14 mouse cellular contexts compared by ENCODE assay signal in the genomic region with DNA sequence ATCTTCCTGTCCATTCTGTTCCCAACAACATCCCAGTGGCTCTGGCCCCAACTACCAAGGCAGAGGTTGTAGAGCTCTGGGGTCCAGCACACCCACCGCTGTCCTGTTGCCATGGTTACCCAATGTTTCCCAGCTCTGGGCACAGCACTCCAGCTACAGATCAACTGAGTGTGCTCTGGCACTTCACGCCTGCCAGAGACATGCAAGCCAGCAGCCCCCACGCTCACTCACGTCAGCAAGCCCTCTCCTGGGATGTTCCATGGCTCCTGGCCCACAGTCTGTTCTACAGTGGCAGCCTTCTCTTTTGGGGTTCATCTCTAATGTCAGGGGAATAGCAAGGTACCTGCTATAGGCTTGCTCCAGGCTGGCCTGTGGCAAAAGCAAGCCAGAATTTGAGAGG. TPM values are rescaled to one million over a fixed set of nuclear protein-coding genes. Genes with fewer than 3 reads are reported as not detected.
A peak's percentile ranks its signal among the peaks of the same experiment; 100 is the strongest.
DNase-seq lines count a peak whose midpoint lies in the region; ATAC-seq and TF ChIP-seq lines count a peak whose summit lies in the region.
"Had no signal": no experiment of that assay in that cellular context is flagged by ENCODE, and none has a peak within 500 bp of the region (broad histone marks: within the 10 kb centered on the region; RNA-seq: fewer than 3 reads in every experiment).

No protein-coding gene starts in this region.

- no peak overlapping the region for H3K4me2 ChIP-seq in intestine, embryonic 16.5 days (ENCODE audit: low read depth, low read length)
- H3K4me2 ChIP-seq: forebrain, embryonic 15.5 days; hindbrain, embryonic 15.5 days; liver, embryonic 13.5 days; neural tube, embryonic 13.5 days had no signal

- peaks cover 4% of the 10 kb centered on the region for H3K36me3 ChIP-seq in intestine, embryonic 16.5 days (ENCODE audit: control insufficient read depth, insufficient read depth, low read length)
- H3K36me3 ChIP-seq: forebrain, embryonic 15.5 days; hindbrain, embryonic 15.5 days had no signal

- intact Hi-C loops in gastrocnemius, adult 2 months (cut with DNase I) = no loop called here

- no peak for TF ChIP-seq CTCF in gastrocnemius, adult 2 months (IDR thresholded peaks at IDR 0.05)

- 84% methylated on average over 4 of the region's 4 CpGs for WGBS in intestine, embryonic 16.5 days

- peak overlapping the region; percentile 77 for H3K27ac ChIP-seq in gastrocnemius, adult 2 months
- H3K27ac ChIP-seq in intestine, embryonic 16.5 days (ENCODE audit: low read length) = no peak overlapping the region
- H3K27ac ChIP-seq: forebrain, embryonic 15.5 days; hindbrain, embryonic 15.5 days; liver, embryonic 13.5 days; neural tube, embryonic 13.5 days had no signal

- H3K9ac ChIP-seq in intestine, embryonic 16.5 days (ENCODE audit: low read depth, low read length) = no peak overlapping the region
- H3K9ac ChIP-seq: forebrain, embryonic 15.5 days; hindbrain, embryonic 15.5 days; liver, embryonic 13.5 days; neural tube, embryonic 13.5 days had no signal

- H3K4me3 ChIP-seq in gastrocnemius, adult 2 months = no peak overlapping the region
- no peak overlapping the region for H3K4me3 ChIP-seq in intestine, embryonic 16.5 days (ENCODE audit: low read length)
- H3K4me3 ChIP-seq: forebrain, embryonic 15.5 days; hindbrain, embryonic 15.5 days; liver, embryonic 13.5 days; neural tube, embryonic 13.5 days had no signal

- H3K4me1 ChIP-seq in intestine, embryonic 16.5 days (ENCODE audit: control insufficient read depth, insufficient read depth, low read length) = peaks cover 20% of the 10 kb centered on the region
- H3K4me1 ChIP-seq: forebrain, embryonic 15.5 days had no signal

- no peaks in the 10 kb centered on the region for H3K9me3 ChIP-seq in intestine, embryonic 16.5 days (ENCODE audit: control insufficient read depth, low read length)
- H3K9me3 ChIP-seq: forebrain, embryonic 15.5 days; hindbrain, embryonic 15.5 days; neural tube, embryonic 13.5 days had no signal

- DNase-seq in gastrocnemius, adult 2 months = peak; percentile 64
- DNase-seq in gastrocnemius, postnatal 4 days (ENCODE audit: low spot score in 2 of 2) = no peak
- DNase-seq in urinary bladder, postnatal 14 days (ENCODE audit: low spot score) = peak; percentile 35
- no peak for DNase-seq in urinary bladder, adult 18-20 months (ENCODE audit: low spot score in 2 of 2)
- peak; percentile 78 to 79 for DNase-seq in layer of hippocampus, postnatal 36 days
- DNase-seq in embryo, embryonic 10.5 days (ENCODE audit: low spot score) = no peak
- no peak for DNase-seq in embryo, embryonic 10 days (ENCODE audit: low spot score)
- DNase-seq: embryo, embryonic 11 days; kidney, postnatal 14 days; liver, embryonic 13.5 days had no signal

- no peaks in the 10 kb centered on the region for H3K27me3 ChIP-seq in intestine, embryonic 16.5 days (replicated peaks; ENCODE audit: control insufficient read depth, insufficient read depth, low read length)
- H3K27me3 ChIP-seq: forebrain, embryonic 15.5 days; hindbrain, embryonic 15.5 days; liver, embryonic 13.5 days; neural tube, embryonic 13.5 days had no signal

- ATAC-seq in intestine, embryonic 16.5 days = no peak
- ATAC-seq: forebrain, embryonic 15.5 days had no signal

RNA-seq across cellular contexts. Expression of a gene that starts 13.5 kb away (rescaled TPM):
- 1 to 10 TPM; 6.7 to 8.5 TPM for total RNA-seq in gastrocnemius, adult 2 months (2021)
- total RNA-seq in gastrocnemius, postnatal 4 days (2021) = 1 to 10 TPM; 8.1 to 10.0 TPM
- total RNA-seq in layer of hippocampus, postnatal 36 days (2021) = 10 to 100 TPM; 57.4 to 59.0 TPM
- polyA plus RNA-seq in intestine, embryonic 16.5 days (2015; fragmentation: Nextera tagmentation; extraction: Ambion mirVana) = 21.2 and 21.5 TPM in 2 replicates

RNA-seq across cellular contexts. Expression of a gene that starts 23.9 kb away (rescaled TPM):
- total RNA-seq in gastrocnemius, adult 2 months (2021) = not detected
- total RNA-seq in gastrocnemius, postnatal 4 days (2021) = not detected
- 100 to 1,000 TPM; 312 to 335 TPM for total RNA-seq in layer of hippocampus, postnatal 36 days (2021)
- 2.9 and 3.3 TPM in 2 replicates for polyA plus RNA-seq in intestine, embryonic 16.5 days (2015; fragmentation: Nextera tagmentation; extraction: Ambion mirVana)

RNA-seq across cellular contexts. Expression of a gene that starts 23.9 kb away (rescaled TPM):
- total RNA-seq in gastrocnemius, adult 2 months (2021) = 1 to 10 TPM; 8.9 to 9.5 TPM
- 10 to 100 TPM; 16.4 to 20.8 TPM for total RNA-seq in gastrocnemius, postnatal 4 days (2021)
- 100 to 1,000 TPM; 181 to 187 TPM for total RNA-seq in layer of hippocampus, postnatal 36 days (2021)
- polyA plus RNA-seq in intestine, embryonic 16.5 days (2015; fragmentation: Nextera tagmentation; extraction: Ambion mirVana) = 12.9 and 16.4 TPM in 2 replicates

RNA-seq across cellular contexts. Expression of a gene that starts 29.7 kb away (rescaled TPM):
- total RNA-seq in gastrocnemius, adult 2 months (2021) = 1 to 10 TPM; 2.5 to 3.2 TPM
- 1 to 10 TPM; 3.7 to 4.7 TPM for total RNA-seq in gastrocnemius, postnatal 4 days (2021)
- 10 to 100 TPM; 42.9 to 45.2 TPM for total RNA-seq in layer of hippocampus, postnatal 36 days (2021)
- 1.6 and 1.7 TPM in 2 replicates for polyA plus RNA-seq in intestine, embryonic 16.5 days (2015; fragmentation: Nextera tagmentation; extraction: Ambion mirVana)

RNA-seq across cellular contexts. Expression of a gene that starts 43.2 kb away (rescaled TPM):
- total RNA-seq in gastrocnemius, adult 2 months (2021) = 100 to 1,000 TPM; 146 to 148 TPM
- 100 to 1,000 TPM; 118 to 119 TPM for total RNA-seq in gastrocnemius, postnatal 4 days (2021)
- total RNA-seq in layer of hippocampus, postnatal 36 days (2021) = 100 to 1,000 TPM in 1 of 2 experiments, 10 to 100 TPM in 1; 97.5 to 102 TPM
- polyA plus RNA-seq in intestine, embryonic 16.5 days (2015; fragmentation: Nextera tagmentation; extraction: Ambion mirVana) = 130 and 137 TPM in 2 replicates

Comparison
In these comparisons a context has a peak if more than half of its experiments do, and no peak if none do; other contexts are left out.
1. DNase-seq: peak in gastrocnemius, adult 2 months (single experiment), urinary bladder, postnatal 14 days (single experiment) and layer of hippocampus, postnatal 36 days (2 of 2); none in gastrocnemius, postnatal 4 days (0 of 2), urinary bladder, adult 18-20 months (0 of 2), embryo, embryonic 10.5 days (single experiment) and embryo, embryonic 10 days (single experiment).
2. RNA of a gene that starts 13.5 kb away (total RNA-seq): 57.4 to 59.0 TPM in layer of hippocampus, postnatal 36 days; 8.1 to 10.0 TPM in gastrocnemius, postnatal 4 days and 6.7 to 8.5 TPM in gastrocnemius, adult 2 months; every median in the first group is over 4 times any median in the second.
3. RNA of a gene that starts 23.9 kb away (total RNA-seq): 312 to 335 TPM in layer of hippocampus, postnatal 36 days; not detected in gastrocnemius, postnatal 4 days and not detected in gastrocnemius, adult 2 months; every median in the first group is over 100 times any median in the second.
4. RNA of a gene that starts 23.9 kb away (total RNA-seq): 181 to 187 TPM in layer of hippocampus, postnatal 36 days; 16.4 to 20.8 TPM in gastrocnemius, postnatal 4 days and 8.9 to 9.5 TPM in gastrocnemius, adult 2 months; every median in the first group is over 4 times any median in the second.